Mouse (Mus musculus) erythroid progenitor cell, adult 5-6 weeks (primary cell): ENCODE data around the gene Kcnq4. TPM values are rescaled to one million over a fixed set of nuclear protein-coding genes. Genes with fewer than 3 reads are reported as not detected.

ENCODE experiments used
- total RNA-seq, 2 experiments: library from RNA; stranded (forward) in 1 of 2; stranded (reverse) in 1 of 2; fragments of 150-400 nt in 1 of 2; fragments of 186-747, 209-891 nt in 1 of 2; gene quantifications; 2 replicates each; pipeline versions ENCODE4 v1.2.3 to v1.2.4; 2015 to 2017; ENCODE audit warnings: low replicate concordance in 2 of 2

The Kcnq4 gene
- total RNA-seq, 2 experiments from 2014 or later, result not detected

Other genes with a start within 250 kb of the Kcnq4 start
- not detected in 2 replicates for gene Slfnl1, start 216.4 kb downstream of the Kcnq4 start, total RNA-seq (2015; ENCODE audit: low replicate concordance)
- not detected in 2 replicates for gene Slfnl1, start 216.4 kb downstream of the Kcnq4 start, total RNA-seq (2017; ENCODE audit: low replicate concordance)
- gene Ctps, start 178.3 kb downstream of the Kcnq4 start, total RNA-seq (2015; ENCODE audit: low replicate concordance), result 18.9 and 22.7 TPM in 2 replicates
- 19.4 and 30.8 TPM in 2 replicates for gene Ctps, start 178.3 kb downstream of the Kcnq4 start, total RNA-seq (2017; ENCODE audit: low replicate concordance)
- not detected in 2 replicates for gene Gm8439, start 159.9 kb downstream of the Kcnq4 start, total RNA-seq (2015; ENCODE audit: low replicate concordance)
- gene Gm8439, start 159.9 kb downstream of the Kcnq4 start, total RNA-seq (2017; ENCODE audit: low replicate concordance), result not detected in 2 replicates
- gene Cited4, start 82.0 kb downstream of the Kcnq4 start, total RNA-seq (2015; ENCODE audit: low replicate concordance), result 10.9 and 13.3 TPM in 2 replicates
- gene Cited4, start 82.0 kb downstream of the Kcnq4 start, total RNA-seq (2017; ENCODE audit: low replicate concordance), result 5.6 TPM in 2 replicates
- 76.4 and 87.2 TPM in 2 replicates for gene Nfyc, start 83.0 kb upstream of the Kcnq4 start, total RNA-seq (2015; ENCODE audit: low replicate concordance)
- 50.5 and 102 TPM in 2 replicates for gene Nfyc, start 83.0 kb upstream of the Kcnq4 start, total RNA-seq (2017; ENCODE audit: low replicate concordance)
- 1.7 and 5.0 TPM in 2 replicates for gene Rims3, start 106.2 kb upstream of the Kcnq4 start, total RNA-seq (2015; ENCODE audit: low replicate concordance)
- 2.1 TPM in 1 of 2 replicates, not detected in the other for gene Rims3, start 106.2 kb upstream of the Kcnq4 start, total RNA-seq (2017; ENCODE audit: low replicate concordance)
- 9.4 and 10.1 TPM in 2 replicates for gene Exo5, start 176.4 kb upstream of the Kcnq4 start, total RNA-seq (2015; ENCODE audit: low replicate concordance)
- gene Exo5, start 176.4 kb upstream of the Kcnq4 start, total RNA-seq (2017; ENCODE audit: low replicate concordance), result 3.5 and 4.2 TPM in 2 replicates
- gene Zfp69, start 203.1 kb upstream of the Kcnq4 start, total RNA-seq (2015; ENCODE audit: low replicate concordance), result not detected in 2 replicates
- not detected in 2 replicates for gene Zfp69, start 203.1 kb upstream of the Kcnq4 start, total RNA-seq (2017; ENCODE audit: low replicate concordance)